Mouse (Mus musculus) ES-E14 (cell line): ENCODE data around the gene Atp2c2. TPM values are rescaled to one million over a fixed set of nuclear protein-coding genes. Genes with fewer than 3 reads are reported as not detected.

ENCODE experiments used
- DNase-seq: peaks from one replicate; pipeline ENCODE4 v3.0.0-alpha.2; 2013; ENCODE audit warnings: low read depth, low spot score
- H3K27ac ChIP-seq: 2 replicates; pipeline ENCODE4 v1.5.1; 2012; ENCODE audit warnings: low read depth, mild to moderate bottlenecking, low read length, moderate library complexity, mixed read lengths; ENCODE audit not compliant: poor library complexity, insufficient read depth, severe bottlenecking
- H3K36me3 ChIP-seq: 2 replicates; pipeline ENCODE4 v1.6.1; 2012; ENCODE audit warnings: mild to moderate bottlenecking, low read length, moderate library complexity, mixed read lengths; ENCODE audit not compliant: control insufficient read depth, poor library complexity, insufficient read depth, severe bottlenecking
- H3K4me1 ChIP-seq, 2 experiments: fragments of 150-350 bp in 1 of 2; sonication (generic) in 1 of 2; 2 replicates each; pipeline ENCODE4 v1.6.1; 2012; ENCODE audit warnings: low read length in 2 of 2, mild to moderate bottlenecking in 1 of 2, mixed read lengths in 1 of 2; ENCODE audit not compliant: control insufficient read depth in 2 of 2, insufficient read depth in 2 of 2, poor library complexity in 1 of 2
- H3K4me3 ChIP-seq, 2 experiments: fragments of 150-350 bp in 1 of 2; sonication (generic) in 1 of 2; 2 replicates each; pipeline ENCODE4 v1.5.1; 2012; ENCODE audit warnings: low read length in 2 of 2, low read depth in 1 of 2, mild to moderate bottlenecking in 1 of 2, mixed read lengths in 1 of 2; ENCODE audit not compliant: insufficient read depth in 1 of 2, poor library complexity in 1 of 2, severe bottlenecking in 1 of 2
- H3K9ac ChIP-seq: 2 replicates; pipeline ENCODE4 v1.6.1; 2012; ENCODE audit warnings: low read depth, mild to moderate bottlenecking, low read length, mixed read lengths; ENCODE audit not compliant: poor library complexity, insufficient read depth, severe bottlenecking
- H3K9me3 ChIP-seq: fragments of 150-350 bp; sonication (generic); 2 replicates; pipeline ENCODE4 v1.6.1; 2012; ENCODE audit warnings: low read depth, mild to moderate bottlenecking, low read length; ENCODE audit not compliant: control insufficient read depth, insufficient read depth
- CHD2 ChIP-seq: IDR thresholded peaks from 2 replicates; pipeline ENCODE4 v1.6.1; 2014; ENCODE audit warnings: mild to moderate bottlenecking, low read depth, low read length, inconsistent platforms
- HCFC1 ChIP-seq: IDR thresholded peaks from 2 replicates; pipeline ENCODE4 v1.6.1; 2012; ENCODE audit warnings: low read length, inconsistent platforms, borderline replicate concordance; ENCODE audit not compliant: insufficient read depth
- MAFK ChIP-seq: IDR thresholded peaks from 2 replicates; pipeline ENCODE4 v1.6.1; 2014; ENCODE audit warnings: mild to moderate bottlenecking, low read depth, low read length, inconsistent platforms; ENCODE audit not compliant: insufficient read depth
- ZC3H11A ChIP-seq: IDR thresholded peaks from 2 replicates; pipeline ENCODE4 v1.6.1; 2012; ENCODE audit warnings: low read depth, mild to moderate bottlenecking, inconsistent platforms, low read length, borderline replicate concordance
- ZNF384 ChIP-seq: IDR thresholded peaks from 2 replicates; pipeline ENCODE4 v1.6.1; 2012; ENCODE audit warnings: low read depth, low read length, inconsistent platforms
- in situ Hi-C, 2 experiments: fragments of 600-800 bp; cut with MboI; formaldehyde crosslinking; loops; one replicate each; pipeline ENCODE4 v1.15.1; 2025; ENCODE audit warnings: low sequenced_read_pairs in 2 of 2, inconsistent platforms in 1 of 2; ENCODE audit not compliant: unreplicated experiment in 2 of 2
- total RNA-seq: library from RNA; depleted of rRNA; stranded (reverse); fragments of 300-350 nt; gene quantifications from 2 replicates; pipeline ENCODE4 v1.2.3, GENCODE M21; 2012

Gene Atp2c2
- total RNA-seq, 1 experiment, result 0.80 TPM

GRCm38 (mm10) chr8:119755238-119756146 is 55.7 kb downstream of the Atp2c2 start:
- Histone ChIP-seq H3K4me3 (peak overlapping the region; percentile 58 to 65), H3K27ac (no peak overlapping the region), H3K36me3 (no peaks in the 10 kb centered on the region), H3K4me1 (peaks cover 0 to 4% of the 10 kb centered on the region in 2 experiments; a peak in 1 of 4 replicates), H3K9me3 (no peaks in the 10 kb centered on the region), H3K9ac (no peak overlapping the region; the same call in 1 of the 2 replicates)
- no peak for TF ChIP-seq HCFC1
- TF ChIP-seq MAFK, result no peak
- no peak for TF ChIP-seq ZNF384
- no peak for TF ChIP-seq CHD2
- TF ChIP-seq ZC3H11A, result no peak
- DNase-seq, result no peak
- in situ Hi-C loops, result no loop called here

GRCm38 (mm10) chr8:119756147-119756461 is 56.3 kb downstream of the Atp2c2 start:
- in situ Hi-C loops, result no loop called here
- H3K27ac ChIP-seq, result no peak overlapping the region
- H3K4me1 ChIP-seq, result peaks cover 0 to 4% of the 10 kb centered on the region in 2 experiments; a peak in 1 of 4 replicates
- TF ChIP-seq ZC3H11A (no peak), MAFK (no peak), CHD2 (no peak), HCFC1 (no peak), ZNF384 (no peak)
- H3K9ac ChIP-seq, result no peak overlapping the region
- H3K36me3 ChIP-seq, result no peaks in the 10 kb centered on the region
- H3K4me3 ChIP-seq, result peak overlapping the region in 1 of 2 experiments; percentile 65; a peak in 2 of 4 replicates
- DNase-seq, result no peak
- no peaks in the 10 kb centered on the region for H3K9me3 ChIP-seq

- Histone ChIP-seq H3K27ac (no peak overlapping the region), H3K36me3 (no peaks in the 10 kb centered on the region), H3K4me1 (peaks cover 0 to 4% of the 10 kb centered on the region in 2 experiments; a peak in 1 of 4 replicates), H3K9me3 (no peaks in the 10 kb centered on the region), H3K9ac (no peak overlapping the region), H3K4me3 (no peak overlapping the region)
- TF ChIP-seq ZC3H11A (no peak), MAFK (no peak), HCFC1 (no peak), ZNF384 (no peak), CHD2 (no peak)
- in situ Hi-C loops, result no loop called here
- no peak for DNase-seq
Measured at GRCm38 (mm10) chr8:119756538-119756937, 56.7 kb downstream of the Atp2c2 start.

GRCm38 (mm10) chr8:119761692-119762091 is 61.9 kb downstream of the Atp2c2 start:
- TF ChIP-seq ZNF384 (no peak), MAFK (no peak), CHD2 (no peak), HCFC1 (no peak), ZC3H11A (no peak)
- peaks cover 0 to 10% of the 10 kb centered on the region in 2 experiments; a peak in 1 of 4 replicates for H3K4me1 ChIP-seq
- DNase-seq, result no peak
- in situ Hi-C loops, result no loop called here
- H3K27ac ChIP-seq, result no peak overlapping the region
- no peak overlapping the region for H3K9ac ChIP-seq
- no peaks in the 10 kb centered on the region for H3K9me3 ChIP-seq
- H3K36me3 ChIP-seq, result peaks cover 7% of the 10 kb centered on the region; the same call in 1 of the 2 replicates
- H3K4me3 ChIP-seq, result no peak overlapping the region
